ENCODE assay signal across 21 mouse cellular contexts in genomic region chr6:144989193-144989592, GRCm38 (mm10).
DNase-seq lines count a peak whose midpoint lies in the region; ATAC-seq and TF ChIP-seq lines count a peak whose summit lies in the region.
"Had no signal": no experiment of that assay in that cellular context is flagged by ENCODE, and none has a peak within 500 bp of the region (broad histone marks: within the 10 kb centered on the region; RNA-seq: fewer than 3 reads in every experiment).

No protein-coding gene starts in this region.

- peak; percentile 29 for TF ChIP-seq RAD21 in CH12.LX (IDR thresholded peaks at IDR 0.05; ENCODE audit: low read depth, low read length)

- no peak for TF ChIP-seq EP300 in heart, adult 2 months (IDR thresholded peaks at IDR 0.05; ENCODE audit: insufficient read depth, low read depth, low read length)
- TF ChIP-seq EP300 in liver, postnatal 0 days (IDR thresholded peaks at IDR 0.05; ENCODE audit: low read depth), result no peak
- no peak for TF ChIP-seq EP300 in CH12.LX (IDR thresholded peaks at IDR 0.05; ENCODE audit: low read length)

- H3K36me3 ChIP-seq in heart, adult 2 months (ENCODE audit: control insufficient read depth, insufficient read depth, low read length), result no peaks in the 10 kb centered on the region
- H3K36me3 ChIP-seq in liver, postnatal 0 days (replicated peaks; ENCODE audit: insufficient read depth, low read length), result no peaks in the 10 kb centered on the region
- H3K36me3 ChIP-seq in liver, embryonic 12.5 days, result no peaks in the 10 kb centered on the region
- H3K36me3 ChIP-seq in CH12.LX (replicated peaks in 1 of 2; ENCODE audit: control insufficient read depth in 1 of 2, insufficient read depth in 1 of 2, low read length in 1 of 2), result peaks cover 5 to 12% of the 10 kb centered on the region in 2 experiments
- H3K36me3 ChIP-seq: hindbrain, embryonic 15.5 days; limb, embryonic 10.5 days; neural tube, embryonic 12.5 days had no signal

- H3K4me1 ChIP-seq in heart, adult 2 months (ENCODE audit: control insufficient read depth, insufficient read depth, low read length), result no peaks in the 10 kb centered on the region
- H3K4me1 ChIP-seq in liver, postnatal 0 days (ENCODE audit: insufficient read depth), result no peaks in the 10 kb centered on the region
- H3K4me1 ChIP-seq in liver, embryonic 12.5 days, result no peaks in the 10 kb centered on the region
- H3K4me1 ChIP-seq in CH12.LX (ENCODE audit: control insufficient read depth in 1 of 2, insufficient read depth in 2 of 2), result peaks cover 0 to 13% of the 10 kb centered on the region in 2 experiments; a peak in 2 of 4 replicates
- H3K4me1 ChIP-seq: hindbrain, embryonic 15.5 days; neural tube, embryonic 12.5 days had no signal

- H3K4me3 ChIP-seq in heart, adult 2 months, result no peak overlapping the region
- no peak overlapping the region for H3K4me3 ChIP-seq in liver, postnatal 0 days (ENCODE audit: low read depth, low read length)
- H3K4me3 ChIP-seq in liver, embryonic 12.5 days, result no peak overlapping the region
- H3K4me3 ChIP-seq in CH12.LX (replicated peaks in 1 of 3; ENCODE audit: low read depth in 2 of 3, low read length in 2 of 3, poor library complexity in 1 of 3), result no peak overlapping the region
- H3K4me3 ChIP-seq: hindbrain, embryonic 15.5 days; limb, embryonic 10.5 days; midbrain, embryonic 10.5 days; neural tube, embryonic 12.5 days had no signal

- 84% methylated on average over 4 of the region's 4 CpGs for WGBS in heart, adult 2 months
- WGBS in liver, postnatal 0 days (ENCODE audit: insufficient replicate concordance), result 73% methylated on average over 4 of the region's 4 CpGs
- 66% methylated on average over 4 of the region's 4 CpGs for WGBS in liver, embryonic 12.5 days (ENCODE audit: insufficient replicate concordance)

- H3K4me2 ChIP-seq in liver, postnatal 0 days (ENCODE audit: low read depth, low read length), result no peak overlapping the region
- no peak overlapping the region for H3K4me2 ChIP-seq in liver, embryonic 12.5 days
- H3K4me2 ChIP-seq in CH12.LX (ENCODE audit: insufficient read depth, low read depth, poor library complexity, severe bottlenecking), result no peak overlapping the region
- H3K4me2 ChIP-seq: heart, embryonic 11.5 days; hindbrain, embryonic 15.5 days; neural tube, embryonic 12.5 days had no signal

- intact Hi-C loops in heart, adult 2 months (cut with DNase I), result no loop called here

- dilution Hi-C loops in CH12.LX (cut with MboI; ENCODE audit: extremely low pct_ligation_motif_present, extremely low pct_unique_long_range_greater_than_20kb, low sequenced_read_pairs), result no loop called here

- TF ChIP-seq POLR2A in heart, adult 2 months (IDR thresholded peaks at IDR 0.05; ENCODE audit: insufficient read depth, low read depth, low read length), result no peak
- no peak for TF ChIP-seq POLR2A in CH12.LX (IDR thresholded peaks at IDR 0.05; ENCODE audit: low read depth, low read length)

- H3K9me3 ChIP-seq in liver, postnatal 0 days (ENCODE audit: low read length), result no peaks in the 10 kb centered on the region
- H3K9me3 ChIP-seq in liver, embryonic 12.5 days (replicated peaks), result no peaks in the 10 kb centered on the region
- H3K9me3 ChIP-seq in CH12.LX (replicated peaks; ENCODE audit: low read length), result no peaks in the 10 kb centered on the region
- H3K9me3 ChIP-seq: hindbrain, embryonic 15.5 days; limb, embryonic 10.5 days; midbrain, embryonic 10.5 days; neural tube, embryonic 12.5 days had no signal

- ATAC-seq in liver, postnatal 0 days, result no peak
- ATAC-seq in liver, embryonic 12.5 days, result no peak
- ATAC-seq: CD4-positive, CD25-positive, alpha-beta regulatory T cell, adult 4 months; forebrain, postnatal 0 days had no signal

- H3K27ac ChIP-seq in heart, adult 2 months, result no peak overlapping the region
- H3K27ac ChIP-seq in liver, postnatal 0 days (ENCODE audit: low read depth), result no peak overlapping the region
- no peak overlapping the region for H3K27ac ChIP-seq in liver, embryonic 12.5 days
- H3K27ac ChIP-seq in CH12.LX (ENCODE audit: insufficient read depth, low read depth), result no peak overlapping the region
- H3K27ac ChIP-seq: hindbrain, embryonic 15.5 days; limb, embryonic 10.5 days; macrophage; midbrain, embryonic 10.5 days; neural tube, embryonic 12.5 days had no signal

- in situ Hi-C loops in CH12.LX (cut with MboI; ENCODE audit: low pct_ligation_motif_present, low pct_unique_long_range_greater_than_20kb, low sequenced_read_pairs), result no loop called here

- no peaks in the 10 kb centered on the region for H3K27me3 ChIP-seq in heart, adult 2 months (ENCODE audit: control insufficient read depth, insufficient read depth, low read length)
- H3K27me3 ChIP-seq in liver, postnatal 0 days (ENCODE audit: insufficient read depth, low read length), result no peaks in the 10 kb centered on the region
- no peaks in the 10 kb centered on the region for H3K27me3 ChIP-seq in liver, embryonic 12.5 days (replicated peaks)
- H3K27me3 ChIP-seq in CH12.LX (replicated peaks), result no peaks in the 10 kb centered on the region
- H3K27me3 ChIP-seq: hindbrain, embryonic 15.5 days; neural tube, embryonic 12.5 days had no signal

- H3K9ac ChIP-seq in heart, adult 2 months (ENCODE audit: low read depth, low read length), result no peak overlapping the region
- H3K9ac ChIP-seq in liver, postnatal 0 days (replicated peaks), result no peak overlapping the region
- no peak overlapping the region for H3K9ac ChIP-seq in liver, embryonic 12.5 days
- no peak overlapping the region for H3K9ac ChIP-seq in CH12.LX (ENCODE audit: insufficient read depth, low read depth)
- H3K9ac ChIP-seq: forebrain, postnatal 0 days; hindbrain, embryonic 15.5 days; neural tube, embryonic 12.5 days had no signal

- no peaks in the 10 kb centered on the region for H3K79me2 ChIP-seq in heart, adult 2 months (replicated peaks; ENCODE audit: control insufficient read depth, insufficient read depth, low read length)
- no peaks in the 10 kb centered on the region for H3K79me2 ChIP-seq in CH12.LX (replicated peaks; ENCODE audit: control insufficient read depth, extremely low read depth, insufficient read depth, poor library complexity, severe bottlenecking)

- DNase-seq in heart, adult 2 months, result no peak
- no peak for DNase-seq in heart, adult 8-10 months (ENCODE audit: low spot score)
- DNase-seq in liver, postnatal 0 days, result no peak
- DNase-seq in CH12.LX (ENCODE audit: extremely low read depth), result no peak
- DNase-seq in R1 (ENCODE audit: low read depth, low spot score), result peak; percentile 54
- DNase-seq in retina, postnatal 1 day, result no peak
- no peak for DNase-seq in kidney, adult 8-10 months
- DNase-seq: adrenal gland, adult 2 months; cerebellum, adult 18-20 months; forebrain, postnatal 0 days; liver; lung, adult 2 months; thymus, adult 2 months had no signal

- 0 out of 2 replicates have a peak, but pooled peaks have one; percentile 3 for TF ChIP-seq CTCF in heart, adult 2 months (IDR thresholded peaks at IDR 0.05)
- TF ChIP-seq CTCF in liver, postnatal 0 days (IDR thresholded peaks at IDR 0.05; ENCODE audit: low read depth), result 0 out of 2 replicates have a peak, but pooled peaks have one; percentile 18
- TF ChIP-seq CTCF in CH12.LX (conservative IDR thresholded peaks at IDR 0.05 in 1 of 2, IDR thresholded peaks at IDR 0.05 in 1 of 2; ENCODE audit: low read depth in 2 of 2, low read length in 2 of 2), result peak in 1 of 2 experiments; percentile 46; a peak in 2 of 4 replicates

TF ChIP-seq in CH12.LX, 34 proteins besides CTCF, POLR2A, EP300 and RAD21:
- TF ChIP-seq NRF1 (IDR thresholded peaks at IDR 0.05; ENCODE audit: low read depth, low read length) (no peak), POLR2AphosphoS2 (IDR thresholded peaks at IDR 0.05; ENCODE audit: low read depth, low read length) (no peak), SMC3 (IDR thresholded peaks at IDR 0.05; ENCODE audit: low read depth, low read length) (peak; percentile 7; the same call in 1 of the 2 replicates)
